Mouse (Mus musculus) left cerebral cortex, adult 9 months (tissue): ENCODE results near the gene Myadm.
"Not testable (repeated sequence)": the region's sequence is repeated elsewhere in the genome, so short reads cannot be mapped to it uniquely, and the experiment has no call there.

Experiments
- DNase-seq, 2 experiments: peaks; one replicate each; pipeline ENCODE4 v3.0.0; 2022; ENCODE audit warnings: low spot score in 2 of 2

Myadm gene

GRCm38 (mm10) chr7:3288976-3289970 is at the start of gene Myadm, which contains the start of gene Prkcg:
Gene Myadm, plus strand, starts transcription at chr7:3289080.
Gene Prkcg, plus strand, starts transcription at chr7:3289179.
- peak in 1 of 2 experiments; percentile 72 for DNase-seq

GRCm38 (mm10) chr7:3239193-3239592 is 49.7 kb upstream of the Myadm start:
- DNase-seq, result no peak

- DNase-seq, result no peak
These were observed 28.2 kb upstream of the Myadm start for GRCm38 (mm10) chr7:3260701-3261100.

GRCm38 (mm10) chr7:3261446-3261845 is 27.4 kb upstream of the Myadm start:
- no peak for DNase-seq

GRCm38 (mm10) chr7:3262789-3263188 is 26.1 kb upstream of the Myadm start:
- DNase-seq, result no peak

GRCm38 (mm10) chr7:3264390-3265022 is 24.4 kb upstream of the Myadm start:
- DNase-seq, result no peak

- no peak for DNase-seq
These were observed 23.6 kb upstream of the Myadm start for GRCm38 (mm10) chr7:3265311-3265710.

GRCm38 (mm10) chr7:3267261-3267660 is 21.6 kb upstream of the Myadm start:
- no peak for DNase-seq

- DNase-seq, result no peak
These were observed 21.0 kb upstream of the Myadm start for GRCm38 (mm10) chr7:3267888-3268287.

- no peak for DNase-seq
These were observed 20.6 kb upstream of the Myadm start for GRCm38 (mm10) chr7:3268291-3268690.

GRCm38 (mm10) chr7:3272206-3272605 is 16.7 kb upstream of the Myadm start:
- DNase-seq, result no peak

- no peak for DNase-seq
These were observed 13.3 kb upstream of the Myadm start for GRCm38 (mm10) chr7:3275455-3276170.

- DNase-seq, result not testable (repeated sequence)
These were observed 12.1 kb upstream of the Myadm start for GRCm38 (mm10) chr7:3276781-3277180.

- DNase-seq, result no peak
These were observed 8.7 kb upstream of the Myadm start for GRCm38 (mm10) chr7:3280080-3280653.

- peak in 1 of 2 experiments; percentile 57 for DNase-seq
These were observed 8.2 kb upstream of the Myadm start for GRCm38 (mm10) chr7:3280654-3281153.

- DNase-seq, result no peak
These were observed 7.1 kb upstream of the Myadm start for GRCm38 (mm10) chr7:3281741-3282140.

- DNase-seq, result no peak
These were observed 5.6 kb upstream of the Myadm start for GRCm38 (mm10) chr7:3283081-3283875.

GRCm38 (mm10) chr7:3284604-3285003 is 4.3 kb upstream of the Myadm start:
- no peak for DNase-seq

- DNase-seq, result no peak
These were observed 2.8 kb upstream of the Myadm start for GRCm38 (mm10) chr7:3286036-3286435.

- no peak for DNase-seq
These were observed 1.7 kb upstream of the Myadm start for GRCm38 (mm10) chr7:3287186-3287585.
